Mouse (Mus musculus): ENCODE measurements at regions not wholly inside any gene's neighbourhood (a gene's known extent, or its start where the extent isn't known, plus 50 kb on each side); places are given as distances from the start of the nearest gene placed in this dataset.
"Not testable (repeated sequence)": the region's sequence is repeated elsewhere in the genome, so short reads cannot be mapped to it uniquely, and the experiment has no call there.

- in situ Hi-C loops (cut with MseI, MboI): no loop called here
These were observed 166.1 kb upstream of the Smlr1 start for GRCm38 (mm10) chr10:25702146-25702545.

- in situ Hi-C loops (cut with MseI, MboI): no loop called here
These were observed 159.7 kb upstream of the Smlr1 start for GRCm38 (mm10) chr10:25695798-25696197.

GRCm38 (mm10) chr10:25681243-25681642, 145.2 kb upstream of the Smlr1 start:
- in situ Hi-C loops (cut with MseI, MboI): loop anchor here (10.0 kb wide), 1 partner anchor 464 kb away; no protein-coding TSS in a partner anchor

- in situ Hi-C loops (cut with MseI, MboI): no loop called here
These were observed 141.8 kb upstream of the Smlr1 start for GRCm38 (mm10) chr10:25677889-25678288.

- in situ Hi-C loops (cut with MseI, MboI): no loop called here
These were observed 139.3 kb upstream of the Smlr1 start for GRCm38 (mm10) chr10:25675368-25675767.

GRCm38 (mm10) chr10:25670061-25670460, 134.0 kb upstream of the Smlr1 start:
- in situ Hi-C loops (cut with MseI, MboI): no loop called here

GRCm38 (mm10) chr10:25652742-25653563, 116.9 kb upstream of the Smlr1 start:
- in situ Hi-C loops (cut with MseI, MboI): no loop called here

- in situ Hi-C loops (cut with MseI, MboI): no loop called here
These were observed 111.7 kb upstream of the Smlr1 start for GRCm38 (mm10) chr10:25647740-25648139.

GRCm38 (mm10) chr10:25643518-25643993, 107.5 kb upstream of the Smlr1 start:
- in situ Hi-C loops (cut with MseI, MboI): no loop called here

- in situ Hi-C loops (cut with MseI, MboI): no loop called here
These were observed 106.1 kb upstream of the Smlr1 start for GRCm38 (mm10) chr10:25642079-25642696.

GRCm38 (mm10) chr10:25633058-25633614, 97.1 kb upstream of the Smlr1 start:
- in situ Hi-C loops (cut with MseI, MboI): no loop called here

GRCm38 (mm10) chr10:25632306-25632705, 96.2 kb upstream of the Smlr1 start:
- in situ Hi-C loops (cut with MseI, MboI): no loop called here

GRCm38 (mm10) chr10:25622585-25622984, 86.5 kb upstream of the Smlr1 start:
- in situ Hi-C loops (cut with MseI, MboI): no loop called here

- in situ Hi-C loops (cut with MseI, MboI): not testable (repeated sequence)
These were observed 85.7 kb upstream of the Smlr1 start for GRCm38 (mm10) chr10:25621747-25622134.

- in situ Hi-C loops (cut with MseI, MboI): no loop called here
These were observed 85.1 kb upstream of the Smlr1 start for GRCm38 (mm10) chr10:25620939-25621746.

GRCm38 (mm10) chr10:25619702-25620101, 83.6 kb upstream of the Smlr1 start:
- in situ Hi-C loops (cut with MseI, MboI): no loop called here

GRCm38 (mm10) chr10:25601471-25601870, 65.4 kb upstream of the Smlr1 start:
- in situ Hi-C loops (cut with MseI, MboI): no loop called here

- in situ Hi-C loops (cut with MseI, MboI): no loop called here
These were observed 53.2 kb upstream of the Smlr1 start for GRCm38 (mm10) chr10:25589316-25589645.

GRCm38 (mm10) chr10:25588611-25589315, 52.7 kb upstream of the Smlr1 start:
- in situ Hi-C loops (cut with MseI, MboI): no loop called here

All from mouse trophoblast stem cell (cell line).